Mouse (Mus musculus): ENCODE results near the gene Ldlr. TPM values are rescaled to one million over a fixed set of nuclear protein-coding genes. Genes with fewer than 3 reads are reported as not detected.
"Not testable (repeated sequence)": the region's sequence is repeated elsewhere in the genome, so short reads cannot be mapped to it uniquely, and the experiment has no call there.

Gene Ldlr
- total RNA-seq, 2 experiments from 2014 or later, result 17.2 to 19.2 TPM

GRCm38 (mm10) chr9:21781657-21782468 is 58.6 kb downstream of the Ldlr start:
- intact Hi-C loops (cut with DNase I), result no loop called here
- DNase-seq (ENCODE audit: extremely low spot score in 1 of 2, low spot score in 2 of 2), result no peak

- no peak for DNase-seq (ENCODE audit: extremely low spot score in 1 of 2, low spot score in 2 of 2)
- intact Hi-C loops (cut with DNase I), result no loop called here
Observed at GRCm38 (mm10) chr9:21784517-21785307, 61.4 kb downstream of the Ldlr start.

- DNase-seq (ENCODE audit: extremely low spot score in 1 of 2, low spot score in 2 of 2); intact Hi-C loops (cut with DNase I): not testable (repeated sequence)
Observed at GRCm38 (mm10) chr9:21786309-21786708, 63.0 kb downstream of the Ldlr start.

- DNase-seq (ENCODE audit: extremely low spot score in 1 of 2, low spot score in 2 of 2), result peak in 1 of 2 experiments; percentile 81
- intact Hi-C loops (cut with DNase I), result no loop called here
Observed at GRCm38 (mm10) chr9:21786906-21787305, 63.6 kb downstream of the Ldlr start.

- no peak for DNase-seq (ENCODE audit: extremely low spot score in 1 of 2, low spot score in 2 of 2)
- intact Hi-C loops (cut with DNase I), result no loop called here
Observed at GRCm38 (mm10) chr9:21787654-21788053, 64.4 kb downstream of the Ldlr start.

GRCm38 (mm10) chr9:21788234-21788633 is 65.0 kb downstream of the Ldlr start:
- intact Hi-C loops (cut with DNase I), result no loop called here
- no peak for DNase-seq (ENCODE audit: extremely low spot score in 1 of 2, low spot score in 2 of 2)

GRCm38 (mm10) chr9:21791861-21792260 is 68.6 kb downstream of the Ldlr start:
- intact Hi-C loops (cut with DNase I), result no loop called here
- DNase-seq (ENCODE audit: extremely low spot score in 1 of 2, low spot score in 2 of 2), result peak in 1 of 2 experiments; percentile 72

GRCm38 (mm10) chr9:21792644-21793043 is 69.4 kb downstream of the Ldlr start:
- intact Hi-C loops (cut with DNase I), result no loop called here
- DNase-seq (ENCODE audit: extremely low spot score in 1 of 2, low spot score in 2 of 2), result peak; percentile 53 to 82

GRCm38 (mm10) chr9:21793507-21793906 is 70.2 kb downstream of the Ldlr start:
- DNase-seq (ENCODE audit: extremely low spot score in 1 of 2, low spot score in 2 of 2); intact Hi-C loops (cut with DNase I): not testable (repeated sequence)

GRCm38 (mm10) chr9:21794344-21794834 is 71.1 kb downstream of the Ldlr start:
- intact Hi-C loops (cut with DNase I), result no loop called here
- DNase-seq (ENCODE audit: extremely low spot score in 1 of 2, low spot score in 2 of 2), result no peak

- intact Hi-C loops (cut with DNase I), result no loop called here
- DNase-seq (ENCODE audit: extremely low spot score in 1 of 2, low spot score in 2 of 2), result no peak
Observed at GRCm38 (mm10) chr9:21794925-21795324, 71.6 kb downstream of the Ldlr start.

GRCm38 (mm10) chr9:21795579-21795978 is 72.3 kb downstream of the Ldlr start:
- intact Hi-C loops (cut with DNase I), result no loop called here

GRCm38 (mm10) chr9:21796259-21796658 is 73.0 kb downstream of the Ldlr start:
- DNase-seq (ENCODE audit: extremely low spot score in 1 of 2, low spot score in 2 of 2), result peak in 1 of 2 experiments; percentile 69
- intact Hi-C loops (cut with DNase I), result no loop called here

More at GRCm38 (mm10) chr9:21795579-21795978, 72.3 kb downstream of the Ldlr start:
- DNase-seq (ENCODE audit: extremely low spot score in 1 of 2, low spot score in 2 of 2), result no peak

- DNase-seq (ENCODE audit: extremely low spot score in 1 of 2, low spot score in 2 of 2), result no peak
- intact Hi-C loops (cut with DNase I), result no loop called here
Observed at GRCm38 (mm10) chr9:21796919-21797318, 73.6 kb downstream of the Ldlr start.

GRCm38 (mm10) chr9:21797921-21798344 is 74.7 kb downstream of the Ldlr start:
- peak in 1 of 2 experiments; percentile 83 for DNase-seq (ENCODE audit: extremely low spot score in 1 of 2, low spot score in 2 of 2)
- intact Hi-C loops (cut with DNase I), result no loop called here

GRCm38 (mm10) chr9:21798345-21799009 is 75.2 kb downstream of the Ldlr start, which contains the start of gene Kank2:
Gene Kank2, minus strand, starts transcription at chr9:21798744.
- DNase-seq (ENCODE audit: extremely low spot score in 1 of 2, low spot score in 2 of 2), result peak; percentile 34 to 91
- intact Hi-C loops (cut with DNase I), result no loop called here

- no peak for DNase-seq (ENCODE audit: extremely low spot score in 1 of 2, low spot score in 2 of 2)
- intact Hi-C loops (cut with DNase I), result no loop called here
Observed at GRCm38 (mm10) chr9:21799010-21799350, 75.7 kb downstream of the Ldlr start.

Data from left cerebral cortex, postnatal 10 days (tissue).